Mouse (Mus musculus): ENCODE results near the gene Gm21411. TPM values are rescaled to one million over a fixed set of nuclear protein-coding genes. Genes with fewer than 3 reads are reported as not detected.

The Gm21411 gene
- polyA plus RNA-seq (2015; fragmentation: Illumina TruSeq; extraction: RNeasy Lipid Tissue Mini Kit (QIAGEN cat#74804); ENCODE audit: insufficient read depth, low read depth, low replicate concordance), result not detected

GRCm38 (mm10) chr4:146909386-146910137, at the start of gene Gm21411:
Gm21411 (minus strand) TSS chr4:146909590.

Other genes with a start within 250 kb of the Gm21411 start
- gene Zfp989, start 62.4 kb upstream of the Gm21411 start, polyA plus RNA-seq (2015; fragmentation: Illumina TruSeq; extraction: RNeasy Lipid Tissue Mini Kit (QIAGEN cat#74804); ENCODE audit: insufficient read depth, low read depth, low replicate concordance), result not detected
- not detected for gene Rex2, start 112.3 kb upstream of the Gm21411 start, polyA plus RNA-seq (2015; fragmentation: Illumina TruSeq; extraction: RNeasy Lipid Tissue Mini Kit (QIAGEN cat#74804); ENCODE audit: insufficient read depth, low read depth, low replicate concordance)
- gene Zfp991, start 222.4 kb upstream of the Gm21411 start, polyA plus RNA-seq (2015; fragmentation: Illumina TruSeq; extraction: RNeasy Lipid Tissue Mini Kit (QIAGEN cat#74804); ENCODE audit: insufficient read depth, low read depth, low replicate concordance), result 2.0 TPM